Mouse (Mus musculus) megakaryocyte, embryonic 14.5 days (primary cell): ENCODE results near the gene Olfr1412.

ENCODE experiments used
- FLI1 ChIP-seq: IDR thresholded peaks from 2 replicates; pipeline ENCODE4 v1.6.1; 2012; ENCODE audit warnings: low read length, inconsistent platforms, mixed read lengths
- GATA1 ChIP-seq: IDR thresholded peaks from 3 replicates; pipeline ENCODE4 v1.6.1; 2012; ENCODE audit warnings: mixed read lengths, low read length, inconsistent platforms, borderline replicate concordance

- no peak for TF ChIP-seq FLI1
- TF ChIP-seq GATA1, result no peak
These were observed 52.6 kb downstream of the Olfr1412 start for GRCm38 (mm10) chr1:92638181-92638580.
